7 mouse cellular contexts compared by ENCODE assay signal in genomic region chr6:54758112-54758511, GRCm38 (mm10). TPM values are rescaled to one million over a fixed set of nuclear protein-coding genes. Genes with fewer than 3 reads are reported as not detected.
DNase-seq lines count a peak whose midpoint lies in the region; ATAC-seq lines count a peak whose summit lies in the region.

No protein-coding gene starts in this region.

- H3K27me3 ChIP-seq in heart, embryonic 10.5 days (ENCODE audit: insufficient read depth, poor library complexity, severe bottlenecking), result peaks cover 29% of the 10 kb centered on the region
- H3K27me3 ChIP-seq in neural tube, embryonic 14.5 days (ENCODE audit: control insufficient read depth, insufficient read depth, low read length), result no peaks in the 10 kb centered on the region

- 9% methylated on average over 2 of the region's 2 CpGs for WGBS in heart, embryonic 10.5 days
- 9% methylated on average over 2 of the region's 2 CpGs for WGBS in neural tube, embryonic 14.5 days

- H3K27ac ChIP-seq in heart, embryonic 10.5 days, result no peak overlapping the region
- no peak overlapping the region for H3K27ac ChIP-seq in neural tube, embryonic 14.5 days (ENCODE audit: low read depth, low read length)

- H3K9ac ChIP-seq in neural tube, embryonic 14.5 days (replicated peaks; ENCODE audit: low read depth, low read length), result no peak overlapping the region

- ATAC-seq in cerebellum, adult (ENCODE audit: insufficient number of reproducible peaks, low FRiP score, low TSS enrichment), result peak; percentile 79
- ATAC-seq in neural tube, embryonic 14.5 days (ENCODE audit: low read depth), result 0 out of 2 replicates have a peak, but pooled peaks have one; percentile 51
- no peak for ATAC-seq in erythroid progenitor cell, adult 5-6 weeks (replicated peaks; ENCODE audit: low FRiP score, poor library complexity, severe bottlenecking)

- H3K4me1 ChIP-seq in heart, embryonic 10.5 days, result peaks cover 49% of the 10 kb centered on the region
- peaks cover 10% of the 10 kb centered on the region; the same call in 1 of the 2 replicates for H3K4me1 ChIP-seq in neural tube, embryonic 14.5 days (ENCODE audit: control insufficient read depth, insufficient read depth, low read length)

- no peak overlapping the region for H3K4me2 ChIP-seq in neural tube, embryonic 14.5 days (ENCODE audit: low read depth, low read length)

- no peaks in the 10 kb centered on the region for H3K9me3 ChIP-seq in heart, embryonic 10.5 days
- no peaks in the 10 kb centered on the region for H3K9me3 ChIP-seq in neural tube, embryonic 14.5 days (ENCODE audit: control insufficient read depth, low read length)

- H3K36me3 ChIP-seq in heart, embryonic 10.5 days, result no peaks in the 10 kb centered on the region
- no peaks in the 10 kb centered on the region for H3K36me3 ChIP-seq in neural tube, embryonic 14.5 days (ENCODE audit: control insufficient read depth, insufficient read depth, low read length)

- peak; percentile 45 for DNase-seq in adrenal gland, postnatal 25 days
- peak; percentile 79 for DNase-seq in heart, embryonic 10.5 days (ENCODE audit: low spot score)
- peak; percentile 75 to 80 for DNase-seq in layer of hippocampus, postnatal 36 days
- DNase-seq in urinary bladder, postnatal 4 days (ENCODE audit: low spot score in 2 of 2), result no peak

- no peak overlapping the region for H3K4me3 ChIP-seq in heart, embryonic 10.5 days
- no peak overlapping the region for H3K4me3 ChIP-seq in neural tube, embryonic 14.5 days (ENCODE audit: low read depth, low read length)

RNA-seq across cellular contexts. Expression of gene Znrf2, which starts 58.6 kb away (rescaled TPM):
- total RNA-seq in adrenal gland, postnatal 25 days (2021), result 38.4 and 46.1 TPM in 2 replicates
- 2.1 and 2.9 TPM in 2 replicates for polyA plus RNA-seq in heart, embryonic 10.5 days (2016; fragmentation: Nextera tagmentation; extraction: Ambion mirVana)
- 10 to 100 TPM; 23.0 to 23.6 TPM for total RNA-seq in layer of hippocampus, postnatal 36 days (2021)
- 6.6 and 8.0 TPM in 2 replicates for polyA plus RNA-seq in neural tube, embryonic 14.5 days (2014; fragmentation: Nextera tagmentation; extraction: Ambion mirVana)
- 12.6 and 15.9 TPM in 2 replicates for total RNA-seq in erythroid progenitor cell, adult 5-6 weeks (2015; ENCODE audit: low replicate concordance)
- 5.9 and 9.5 TPM in 2 replicates for total RNA-seq in erythroid progenitor cell, adult 5-6 weeks (2017; ENCODE audit: low replicate concordance)

Comparison
In these comparisons a context has a peak if more than half of its experiments do, and no peak if none do; other contexts are left out.
1. DNase-seq: peak in adrenal gland, postnatal 25 days (single experiment), heart, embryonic 10.5 days (single experiment) and layer of hippocampus, postnatal 36 days (2 of 2); none in urinary bladder, postnatal 4 days (0 of 2).